Mouse (Mus musculus) kidney, adult 2 months (tissue): ENCODE measurements around the gene Lgals12.

Experiments
- CTCF ChIP-seq: fragments of 200-500 bp; conservative IDR thresholded peaks from 2 replicates; pipeline ENCODE4 v1.5.1; 2011; ENCODE audit warnings: low read depth, mild to moderate bottlenecking, control low read depth, low read length, moderate library complexity, mixed read lengths; ENCODE audit not compliant: insufficient read depth, insufficient read length
- POLR2A ChIP-seq: fragments of 200-500 bp; IDR thresholded peaks from one replicate; pipeline ENCODE4 v1.6.1; 2011; ENCODE audit warnings: low read depth, low read length, control low read depth

- TF ChIP-seq CTCF (no peak), POLR2A (no peak)
Observed at GRCm38 (mm10) chr19:7581042-7581441, 26.0 kb downstream of the Lgals12 start.
